Mouse (Mus musculus) stomach, postnatal 0 days (tissue): Measurements from ENCODE around the gene Fubp3. TPM values are rescaled to one million over a fixed set of nuclear protein-coding genes. Genes with fewer than 3 reads are reported as not detected.
A peak's percentile ranks its signal among the peaks of the same experiment; 100 is the strongest.

ENCODE experiments used
- ATAC-seq: fragments of 200-750 bp; cut with Nextera tagmentation; 2 replicates; pipeline ENCODE4 v1.8.0; 2017; ENCODE audit not compliant: low FRiP score, low TSS enrichment
- DNase-seq: peaks from one replicate; pipeline ENCODE4 v3.0.0-alpha.2; 2016; ENCODE audit warnings: low spot score
- H3K27ac ChIP-seq: fragments of 300-500 bp; sonication (generic); replicated peaks from 2 replicates; pipeline ENCODE4 v1.5.1; 2014; ENCODE audit warnings: mild to moderate bottlenecking, control low read depth
- H3K27me3 ChIP-seq: fragments of 300-500 bp; sonication (generic); 2 replicates; pipeline ENCODE4 v1.6.1; 2014; ENCODE audit warnings: low read length; ENCODE audit not compliant: control insufficient read depth, insufficient read depth
- H3K36me3 ChIP-seq: fragments of 300-500 bp; sonication (generic); 2 replicates; pipeline ENCODE4 v1.6.1; 2014; ENCODE audit warnings: low read length, mixed read lengths; ENCODE audit not compliant: control insufficient read depth, insufficient read depth
- H3K4me1 ChIP-seq: fragments of 300-500 bp; sonication (generic); replicated peaks from 2 replicates; pipeline ENCODE4 v1.6.1; 2014; ENCODE audit warnings: antibody characterized with exemption; ENCODE audit not compliant: control insufficient read depth, insufficient read depth
- H3K4me2 ChIP-seq: fragments of 300-500 bp; sonication (generic); replicated peaks from 2 replicates; pipeline ENCODE4 v1.6.1; 2014; ENCODE audit warnings: low read depth, mild to moderate bottlenecking, control low read depth, moderate library complexity
- H3K4me3 ChIP-seq: fragments of 300-500 bp; sonication (generic); 2 replicates; pipeline ENCODE4 v1.5.1; 2014; ENCODE audit warnings: low read depth, low read length, control low read depth
- H3K9ac ChIP-seq: fragments of 300-500 bp; sonication (generic); 2 replicates; pipeline ENCODE4 v1.6.1; 2014; ENCODE audit warnings: mild to moderate bottlenecking, low read length, control low read depth, mixed read lengths
- H3K9me3 ChIP-seq: fragments of 300-500 bp; sonication (generic); 2 replicates; pipeline ENCODE4 v1.6.1; 2016; ENCODE audit warnings: low read length; ENCODE audit not compliant: control insufficient read depth
- CTCF ChIP-seq: IDR thresholded peaks from 2 replicates; pipeline ENCODE4 v1.5.1; 2016; ENCODE audit warnings: antibody characterized with exemption, low read depth, mild to moderate bottlenecking, moderate library complexity
- EP300 ChIP-seq: optimal IDR thresholded peaks from 2 replicates; pipeline ENCODE3; 2016; ENCODE audit warnings: antibody characterized with exemption
- WGBS: fragments of 180-500 bp; shearing (Covaris S2); extraction: QIAGEN DNeasy Blood & Tissue Kit; methylation state at CpG from one replicate; pipeline ENCODE4 v1.1.7; 2014; 5-methylcytosine and 5-hydroxymethylcytosine counted together
- polyA plus RNA-seq: library from polyadenylated mRNA; unstranded; fragments of >200 nt; fragmentation: Nextera tagmentation; extraction: Ambion mirVana; gene quantifications from 2 replicates; pipeline ENCODE4 v1.2.1, GENCODE M21; 2015

Fubp3 gene
- polyA plus RNA-seq = 45.5 and 50.2 TPM in 2 replicates

DNA sequence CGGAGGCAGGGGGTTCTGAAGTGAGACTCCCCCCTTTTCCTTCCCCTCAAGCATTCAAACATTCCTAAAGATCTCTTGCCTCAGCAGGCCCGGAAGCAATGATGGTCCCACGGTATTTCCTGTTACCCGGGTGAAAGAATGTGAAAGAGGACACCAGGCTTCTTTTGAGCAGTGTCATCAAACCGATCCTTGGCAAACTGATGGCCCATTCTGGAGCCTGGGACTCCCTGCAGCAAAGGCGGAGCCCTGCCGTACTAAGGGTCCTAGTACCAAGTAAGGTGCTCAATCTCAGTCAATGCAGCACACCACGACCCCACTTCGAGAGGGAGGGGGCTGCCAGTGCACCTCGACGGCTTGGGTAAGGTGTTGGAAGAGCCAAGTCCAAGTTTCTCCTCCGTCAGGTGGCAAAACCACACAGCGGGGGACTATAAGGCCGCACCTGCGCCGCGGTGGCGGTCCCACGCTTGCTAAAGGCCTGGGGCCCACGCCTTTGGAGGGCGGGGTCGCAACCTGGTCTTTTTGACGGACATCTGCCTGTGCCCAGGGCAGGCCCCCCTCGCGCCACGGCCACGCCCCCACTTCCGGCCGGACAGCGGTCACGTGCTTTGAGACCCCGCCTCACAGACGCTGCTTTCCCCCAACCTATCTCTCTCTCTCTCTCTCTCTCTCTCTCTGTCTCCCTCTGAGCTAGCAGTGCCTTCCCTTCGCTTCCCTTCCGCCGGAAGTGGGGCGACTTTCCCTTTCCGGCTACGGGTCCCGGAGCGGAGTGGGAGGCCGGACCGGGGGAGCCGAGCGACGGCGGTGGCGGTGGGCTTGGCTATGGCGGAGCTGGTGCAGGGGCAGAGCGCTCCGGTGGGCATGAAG is at the start of gene Fubp3:
Gene Fubp3, plus strand, starts transcription at position 601 of the 864 bp plus-strand sequence.
- H3K4me1 ChIP-seq = 0 out of 2 replicates have a peak, but pooled peaks cover 3% of the 10 kb centered on the region
- WGBS = 1% methylated on average over 50 of the region's 51 CpGs
- peak within 1 kb of the TSS; percentile 98 for H3K4me3 ChIP-seq

DNA sequence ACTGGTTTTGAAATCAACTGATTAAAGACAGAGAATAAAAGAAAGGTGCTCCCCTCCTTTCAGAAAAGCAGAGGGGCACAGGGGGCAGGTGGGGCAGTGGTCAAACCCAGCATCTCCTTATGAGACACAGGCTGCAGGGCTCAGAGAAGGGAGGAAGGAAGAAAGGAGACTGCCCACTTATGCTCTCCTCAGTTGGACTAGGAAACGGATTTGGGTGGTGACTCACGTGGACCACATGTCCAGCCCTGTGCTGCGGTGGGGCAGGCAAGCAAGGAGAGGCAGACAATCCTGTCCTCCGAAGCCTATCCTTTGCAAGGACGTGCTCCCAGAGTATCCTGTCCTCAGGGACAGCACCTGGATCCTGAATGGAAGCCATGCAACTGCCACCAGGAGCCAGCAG is 47.8 kb upstream of the Fubp3 start:
- Histone ChIP-seq H3K9ac (no peak overlapping the region), H3K27me3 (no peaks in the 10 kb centered on the region), H3K4me3 (no peak overlapping the region), H3K4me1 (no peaks in the 10 kb centered on the region), H3K36me3 (no peaks in the 10 kb centered on the region), H3K27ac (no peak overlapping the region), H3K9me3 (no peaks in the 10 kb centered on the region), H3K4me2 (no peak overlapping the region)
- no peak for TF ChIP-seq CTCF
- TF ChIP-seq EP300 = no peak
- 63% methylated on average over 5 of the region's 5 CpGs for WGBS
- no peak for ATAC-seq
- no peak for DNase-seq

More for the DNA sequence above, at the start of gene Fubp3:
- peak; percentile 97 for ATAC-seq
- no peaks in the 10 kb centered on the region; the same call in 1 of the 2 replicates for H3K36me3 ChIP-seq
- H3K27me3 ChIP-seq = no peaks in the 10 kb centered on the region
- H3K27ac ChIP-seq = peak within 1 kb of the TSS; percentile 95
- no peaks in the 10 kb centered on the region for H3K9me3 ChIP-seq
- 0 out of 2 replicates have a peak, but pooled peaks have one; percentile 13 for TF ChIP-seq CTCF
- TF ChIP-seq EP300 = no peak
- DNase-seq = peak; percentile 94
- H3K9ac ChIP-seq = peak within 1 kb of the TSS; percentile 97
- H3K4me2 ChIP-seq = peak within 1 kb of the TSS; percentile 93

DNA sequence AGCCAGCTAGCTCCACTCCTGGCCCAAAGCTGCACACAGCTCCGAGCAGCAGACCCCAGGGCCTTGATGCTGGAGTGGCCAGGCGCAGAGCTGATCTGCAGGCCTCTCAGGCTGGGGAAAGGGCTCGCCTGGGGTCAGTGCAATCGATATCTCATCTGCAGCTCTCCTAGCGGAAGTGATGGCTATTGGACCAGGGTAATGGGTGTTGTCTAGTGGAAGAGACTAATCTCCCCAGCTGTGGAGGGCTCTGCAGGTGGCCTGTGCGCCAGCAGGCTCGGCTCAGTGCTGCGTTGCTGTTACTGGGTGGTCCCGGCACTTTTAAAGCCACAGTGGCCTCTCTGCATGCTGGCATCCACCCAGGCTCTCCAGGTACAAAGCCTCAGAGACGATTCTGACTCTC is 46.7 kb upstream of the Fubp3 start:
- Histone ChIP-seq H3K4me2 (no peak overlapping the region), H3K9ac (no peak overlapping the region), H3K4me3 (no peak overlapping the region), H3K36me3 (no peaks in the 10 kb centered on the region), H3K9me3 (no peaks in the 10 kb centered on the region), H3K27ac (no peak overlapping the region), H3K27me3 (no peaks in the 10 kb centered on the region), H3K4me1 (no peaks in the 10 kb centered on the region)
- TF ChIP-seq CTCF (no peak), EP300 (no peak)
- DNase-seq = no peak
- 32% methylated on average over 10 of the region's 10 CpGs for WGBS
- no peak for ATAC-seq

DNA sequence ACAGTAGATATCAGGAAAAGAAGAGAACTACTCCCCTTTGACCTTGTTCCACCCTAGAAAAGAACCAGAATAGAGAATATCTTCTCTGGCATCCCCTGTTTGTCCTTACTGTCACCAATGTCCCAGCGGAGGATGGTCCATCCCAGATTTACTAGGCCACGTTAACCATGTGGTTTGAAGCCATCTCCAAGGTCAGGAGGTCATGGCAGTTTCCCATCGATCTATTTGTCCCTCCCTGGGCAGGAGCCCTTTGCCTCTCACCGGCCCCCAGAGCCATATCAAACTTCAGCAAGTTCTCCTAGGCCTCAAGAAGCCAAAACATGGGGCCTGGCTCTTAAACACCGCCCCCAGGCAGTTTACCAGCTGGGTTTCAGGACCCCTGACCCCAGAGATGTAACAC is 42.2 kb upstream of the Fubp3 start:
- Histone ChIP-seq H3K4me2 (no peak overlapping the region), H3K27me3 (no peaks in the 10 kb centered on the region), H3K27ac (no peak overlapping the region), H3K4me3 (no peak overlapping the region), H3K4me1 (no peaks in the 10 kb centered on the region), H3K9me3 (no peaks in the 10 kb centered on the region), H3K36me3 (no peaks in the 10 kb centered on the region), H3K9ac (no peak overlapping the region)
- ATAC-seq (no peak), DNase-seq (no peak)
- WGBS = 54% methylated on average over 5 of the region's 5 CpGs
- TF ChIP-seq EP300 = no peak
- no peak for TF ChIP-seq CTCF

DNA sequence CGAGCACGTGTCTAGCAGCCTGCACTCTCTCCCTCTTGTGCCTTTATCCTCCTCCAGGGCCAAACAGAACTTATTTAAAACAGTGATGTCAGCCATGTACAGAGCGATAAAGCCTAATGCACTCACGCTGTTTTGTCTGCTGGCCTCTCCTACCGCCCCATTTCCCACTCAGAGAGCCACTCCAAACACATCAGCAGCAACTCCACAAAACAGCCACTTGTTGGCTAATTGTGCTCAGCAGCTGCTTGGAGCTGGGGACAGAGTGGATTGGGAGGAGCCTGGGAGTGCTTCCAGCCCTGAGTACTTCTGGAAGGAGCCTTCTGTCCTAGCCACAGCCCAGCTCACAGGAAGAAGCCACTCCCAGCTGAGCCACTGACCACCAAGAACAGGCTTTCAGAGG is 35.4 kb upstream of the Fubp3 start:
- ATAC-seq (peak; percentile 57), DNase-seq (peak; percentile 16)
- 38% methylated on average over 5 of the region's 5 CpGs for WGBS
- Histone ChIP-seq H3K27ac (no peak overlapping the region), H3K9ac (no peak overlapping the region), H3K9me3 (no peaks in the 10 kb centered on the region), H3K27me3 (no peaks in the 10 kb centered on the region), H3K4me2 (no peak overlapping the region), H3K4me3 (no peak overlapping the region), H3K4me1 (no peaks in the 10 kb centered on the region), H3K36me3 (no peaks in the 10 kb centered on the region)
- TF ChIP-seq CTCF (no peak), EP300 (no peak)

DNA sequence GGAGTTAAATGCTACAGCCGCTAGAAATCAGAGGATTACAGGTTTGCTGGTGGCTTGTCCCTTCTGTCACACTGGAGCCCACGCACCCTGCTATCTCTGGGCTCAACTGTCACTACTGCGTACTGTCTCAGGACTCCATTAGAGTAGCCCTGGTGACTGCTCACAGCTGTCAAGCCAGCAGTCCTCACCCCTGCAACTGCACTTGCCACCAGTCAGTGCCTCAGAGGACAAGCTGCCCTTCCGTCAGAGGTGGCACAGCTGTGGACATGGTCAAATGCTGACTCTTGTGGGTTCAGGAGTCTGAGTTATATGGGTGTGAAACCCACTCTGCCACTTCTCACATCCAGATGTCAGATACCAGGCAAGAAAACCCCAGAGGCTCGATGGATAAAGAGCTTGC is 33.7 kb upstream of the Fubp3 start:
- DNase-seq (no peak), ATAC-seq (no peak)
- Histone ChIP-seq H3K4me3 (no peak overlapping the region), H3K9ac (no peak overlapping the region), H3K4me1 (no peaks in the 10 kb centered on the region), H3K36me3 (no peaks in the 10 kb centered on the region), H3K4me2 (no peak overlapping the region), H3K9me3 (no peaks in the 10 kb centered on the region), H3K27me3 (no peaks in the 10 kb centered on the region), H3K27ac (no peak overlapping the region)
- WGBS = 61% methylated on average over 5 of the region's 5 CpGs
- TF ChIP-seq EP300 (no peak), CTCF (no peak)
